Mouse (Mus musculus): ENCODE measurements around the gene Cldn10.

The Cldn10 gene

GRCm38 (mm10) chr14:118907592-118907991, 119.9 kb downstream of the Cldn10 start:
- no peak for DNase-seq (ENCODE audit: extremely low read depth, low read depth, low spot score)

- no peak for DNase-seq (ENCODE audit: extremely low read depth, low read depth, low spot score)
Measured at GRCm38 (mm10) chr14:118909872-118910271, 122.2 kb downstream of the Cldn10 start.

- DNase-seq (ENCODE audit: extremely low read depth, low read depth, low spot score), result no peak
Measured at GRCm38 (mm10) chr14:118910332-118911222, 122.9 kb downstream of the Cldn10 start.

GRCm38 (mm10) chr14:118911521-118911920, 123.8 kb downstream of the Cldn10 start:
- DNase-seq (ENCODE audit: extremely low read depth, low read depth, low spot score), result no peak

- no peak for DNase-seq (ENCODE audit: extremely low read depth, low read depth, low spot score)
Measured at GRCm38 (mm10) chr14:118913651-118914050, 125.9 kb downstream of the Cldn10 start.

- no peak for DNase-seq (ENCODE audit: extremely low read depth, low read depth, low spot score)
Measured at GRCm38 (mm10) chr14:118919025-118919424, 131.3 kb downstream of the Cldn10 start.

- no peak for DNase-seq (ENCODE audit: extremely low read depth, low read depth, low spot score)
Measured at GRCm38 (mm10) chr14:118920654-118921053, 132.9 kb downstream of the Cldn10 start.

GRCm38 (mm10) chr14:118922251-118922650, 134.5 kb downstream of the Cldn10 start:
- no peak for DNase-seq (ENCODE audit: extremely low read depth, low read depth, low spot score)

- no peak for DNase-seq (ENCODE audit: extremely low read depth, low read depth, low spot score)
Measured at GRCm38 (mm10) chr14:118922667-118923184, 135.0 kb downstream of the Cldn10 start.
